Mouse (Mus musculus) 3134 (cell line): ENCODE measurements around the gene Dgkg.

Experiments used
- DNase-seq: peaks from one replicate; pipeline ENCODE4 v3.0.0-alpha.2; 2011; ENCODE audit warnings: low spot score; ENCODE audit not compliant: insufficient read length; ENCODE audit errors: extremely low read depth

Dgkg gene

DNA sequence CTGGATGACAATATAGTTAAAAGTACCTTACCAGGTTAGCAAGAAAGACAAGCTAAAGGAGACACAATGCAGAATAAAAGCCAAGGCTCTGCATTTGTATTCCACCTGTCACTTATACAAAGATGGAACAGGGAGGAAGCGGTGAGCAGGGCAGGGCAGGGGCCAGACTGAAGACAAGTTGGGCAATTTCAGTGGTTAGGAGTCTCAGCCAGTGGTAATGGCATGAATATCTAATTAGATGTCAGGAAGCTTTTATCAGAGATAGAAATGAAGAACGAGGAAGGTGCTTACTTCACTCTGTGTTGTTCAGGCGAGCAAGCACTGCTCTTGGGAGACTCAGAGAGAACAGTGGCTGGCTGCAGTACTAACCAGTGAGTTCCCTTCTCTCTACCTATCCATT, 5.8 kb downstream of the Dgkg start:
- DNase-seq: no peak

DNA sequence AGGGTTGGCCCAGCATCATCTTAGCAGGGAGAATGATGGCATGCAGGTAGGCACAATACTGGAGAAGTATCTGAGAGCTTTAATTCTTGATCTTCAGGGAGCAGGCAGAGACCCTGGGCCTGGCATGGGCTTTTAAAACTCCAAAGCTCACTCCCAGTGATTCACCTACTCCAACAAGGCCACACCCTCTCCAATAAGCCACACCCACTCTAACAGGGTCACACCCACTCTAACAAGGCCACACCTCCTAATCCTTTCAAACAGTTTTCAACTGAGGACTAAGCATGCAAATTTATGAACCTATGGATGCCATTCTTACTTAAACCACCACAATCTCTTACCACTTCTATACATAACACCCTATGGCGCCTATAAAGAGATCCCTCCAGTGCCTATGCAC, 11.8 kb downstream of the Dgkg start:
- DNase-seq: no peak

DNA sequence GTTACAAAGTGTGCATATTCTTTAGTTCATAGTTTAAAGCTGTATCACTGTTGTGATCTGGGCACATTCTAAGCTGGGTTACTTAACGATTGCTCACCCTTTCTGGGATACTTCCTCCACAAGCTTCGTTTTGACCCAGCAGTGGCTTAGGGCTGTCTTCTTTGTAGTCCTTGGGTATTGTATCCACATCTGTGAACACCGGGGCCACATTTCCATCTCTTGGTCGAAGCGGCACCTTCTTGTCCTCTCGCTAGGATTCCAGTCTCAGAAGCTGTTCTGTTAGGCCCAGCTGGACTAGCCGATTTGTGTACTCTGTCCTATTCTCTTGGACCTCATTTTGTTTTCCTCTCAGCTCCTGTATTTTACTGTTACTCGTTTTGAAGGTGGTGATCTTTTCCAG, 13.6 kb downstream of the Dgkg start:
- no peak for DNase-seq

DNA sequence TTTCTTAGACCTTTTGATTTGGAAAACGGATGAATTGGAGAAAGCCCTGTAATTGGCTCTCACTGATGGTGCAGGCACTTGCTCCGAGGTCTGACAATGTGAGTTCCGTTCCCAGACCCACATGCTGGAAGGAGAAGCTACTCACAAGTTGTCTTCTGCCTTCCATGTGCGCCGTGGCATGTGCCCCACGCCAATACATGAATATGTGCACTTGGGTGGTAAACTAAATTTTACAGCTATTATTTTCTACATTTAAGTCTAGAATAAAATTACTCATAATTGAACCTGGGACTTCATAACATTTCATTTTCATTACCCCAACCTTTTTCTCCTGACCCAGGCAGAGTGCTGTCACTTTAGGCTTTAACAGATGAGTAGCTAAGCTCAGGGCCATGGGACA, 14.1 kb downstream of the Dgkg start:
- no peak for DNase-seq

DNA sequence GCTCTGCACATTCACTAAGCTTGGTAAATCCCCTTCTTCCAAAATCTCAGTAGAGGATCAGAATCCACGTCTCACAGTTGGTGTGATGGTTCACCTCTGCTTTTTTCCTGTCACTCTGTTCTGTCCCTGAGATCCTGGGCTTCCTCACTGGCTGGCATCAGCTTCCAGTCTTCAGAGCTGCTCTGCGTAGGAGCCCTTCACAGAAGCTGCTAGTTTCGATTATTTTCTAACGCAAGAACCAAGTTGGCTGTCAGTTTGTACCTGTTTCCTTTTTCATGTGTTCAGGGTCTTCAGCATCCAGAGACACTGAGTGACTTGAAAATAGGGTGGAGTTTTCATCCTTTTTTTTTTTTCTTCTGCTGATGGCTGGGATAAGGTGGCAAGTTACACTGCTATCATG, 15.0 kb downstream of the Dgkg start:
- DNase-seq: no peak

DNA sequence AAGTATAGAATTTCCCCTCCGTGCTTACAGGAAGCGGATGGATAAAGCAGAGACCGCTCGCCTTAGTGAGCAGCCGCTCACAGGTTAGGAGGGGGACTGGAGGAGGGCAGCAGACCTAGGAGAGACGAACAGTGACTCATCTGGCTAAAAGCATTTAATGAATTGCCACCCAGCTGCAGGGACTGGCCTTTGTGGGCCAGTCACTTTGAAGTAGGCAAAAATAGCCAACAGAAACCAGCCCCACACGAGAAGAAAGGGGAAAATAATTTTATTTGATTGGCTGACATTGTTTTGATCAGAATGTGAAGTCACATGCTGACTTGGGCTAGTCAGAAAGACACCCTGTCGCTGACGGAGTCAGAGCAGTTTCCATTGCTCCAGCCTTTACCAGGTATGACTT, 15.4 kb downstream of the Dgkg start:
- DNase-seq: no peak

DNA sequence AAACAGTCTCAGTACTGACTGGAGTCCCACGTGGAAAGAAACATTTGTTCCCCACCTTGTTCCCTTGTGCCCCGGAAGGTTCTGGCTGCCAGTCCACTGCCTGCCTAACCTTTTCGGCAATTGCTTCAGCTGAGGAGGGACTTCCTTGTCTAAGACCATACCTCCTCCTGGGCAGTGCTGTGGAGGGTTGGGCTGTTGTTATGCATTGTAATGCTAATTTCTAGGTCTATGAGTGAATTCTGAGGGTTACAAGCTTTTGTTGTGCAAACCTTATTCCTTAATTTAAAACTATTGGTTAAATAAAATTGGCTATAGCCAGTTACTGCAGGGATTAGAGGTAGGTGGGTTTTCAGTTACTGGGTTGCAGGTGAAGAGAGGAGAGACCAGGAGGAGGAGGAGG, 19.7 kb downstream of the Dgkg start:
- no peak for DNase-seq

DNA sequence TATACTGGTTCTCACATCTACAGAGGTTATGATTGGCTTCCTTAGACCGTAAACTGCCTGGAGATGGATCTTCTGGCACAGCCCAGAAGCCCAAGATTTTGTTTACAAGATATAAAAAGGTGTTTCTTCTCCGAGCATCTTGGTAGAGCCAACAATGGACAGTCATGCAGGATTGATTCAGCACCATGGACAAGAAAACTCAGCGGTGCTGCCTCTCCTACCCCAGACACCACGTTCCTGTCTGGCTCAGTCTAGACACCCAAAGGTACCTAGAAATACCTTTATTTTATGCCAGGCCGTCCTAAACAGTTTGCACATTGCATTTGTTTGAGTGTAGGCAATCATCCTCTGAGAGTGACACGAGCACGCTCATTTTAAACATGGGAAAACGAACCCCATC, 21.3 kb downstream of the Dgkg start:
- DNase-seq: no peak

DNA sequence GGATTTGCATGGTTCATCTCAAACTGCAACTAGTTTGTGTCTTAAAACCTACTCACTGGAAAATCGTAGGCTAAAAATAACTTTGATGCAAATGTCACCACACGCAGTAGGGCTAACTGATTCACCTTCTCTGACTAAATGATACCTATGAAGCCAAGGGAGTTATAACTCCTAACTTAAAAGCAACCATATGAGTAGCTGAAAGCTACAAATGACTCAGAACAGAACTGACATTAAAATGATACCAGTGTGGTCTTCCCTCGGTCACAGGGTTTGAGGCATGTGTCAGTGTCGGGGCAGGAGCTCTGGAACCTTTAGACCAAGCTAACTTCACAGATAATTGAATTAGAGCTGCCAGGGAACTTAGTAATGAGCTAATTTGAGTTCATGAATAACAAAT, 24.0 kb downstream of the Dgkg start:
- no peak for DNase-seq

DNA sequence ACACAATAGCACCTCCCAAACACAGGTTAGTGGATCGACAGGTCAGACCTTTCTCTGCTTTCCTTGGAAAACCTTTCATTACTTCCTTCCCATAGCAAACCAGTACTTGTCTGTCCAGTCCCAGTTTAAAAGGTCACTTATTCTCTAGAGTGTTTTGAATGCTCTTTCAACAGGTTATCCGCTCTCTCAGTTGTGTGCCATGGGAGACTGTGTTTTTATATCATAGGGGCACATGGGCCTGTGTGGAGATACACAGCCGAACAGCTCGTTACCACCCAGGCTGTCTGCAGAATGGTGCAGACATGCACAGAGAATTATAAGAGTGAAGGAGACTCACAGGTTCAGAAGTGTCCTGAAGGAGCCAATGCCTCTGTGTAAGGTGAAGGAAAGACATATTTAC, 26.7 kb downstream of the Dgkg start:
- DNase-seq: no peak

DNA sequence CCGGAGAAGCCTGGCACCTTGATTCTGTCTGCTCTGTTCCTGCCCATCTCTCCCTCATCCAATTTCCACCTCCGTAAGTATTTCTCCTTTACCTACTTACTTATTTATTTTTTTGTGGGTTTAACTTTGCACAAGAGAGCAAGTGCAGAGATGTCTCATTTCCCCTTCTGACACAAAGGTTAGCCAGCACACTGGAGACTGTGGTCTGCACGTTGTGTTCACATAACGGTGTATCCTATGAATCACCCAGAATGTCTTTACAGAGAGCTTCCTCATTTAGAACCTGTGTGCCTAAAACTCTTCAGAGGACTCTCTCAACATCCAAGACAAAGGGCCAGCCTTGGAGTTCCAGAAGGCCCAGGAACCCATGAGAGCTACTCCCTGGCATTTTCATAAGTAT, 27.1 kb downstream of the Dgkg start:
- DNase-seq: no peak

DNA sequence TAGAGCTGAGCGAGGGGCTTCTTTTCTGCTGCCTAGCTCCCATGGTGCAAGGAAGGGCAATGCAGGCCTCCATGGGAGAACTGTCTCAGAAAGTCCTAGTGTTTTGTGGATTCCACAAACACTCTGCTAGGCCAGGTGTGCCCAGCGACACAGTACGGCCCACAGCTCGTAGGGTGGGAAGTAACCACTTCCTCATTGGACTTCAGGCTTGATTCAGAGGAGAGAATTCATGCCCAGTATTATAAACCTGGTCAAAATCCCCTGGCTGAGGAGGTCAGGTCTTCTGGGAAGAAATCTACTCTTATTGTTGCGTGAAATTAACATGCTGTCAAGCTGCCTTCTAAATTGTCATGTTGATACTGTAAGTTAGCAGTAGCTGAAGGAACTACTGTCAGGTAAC, 31.0 kb downstream of the Dgkg start:
- DNase-seq: no peak

DNA sequence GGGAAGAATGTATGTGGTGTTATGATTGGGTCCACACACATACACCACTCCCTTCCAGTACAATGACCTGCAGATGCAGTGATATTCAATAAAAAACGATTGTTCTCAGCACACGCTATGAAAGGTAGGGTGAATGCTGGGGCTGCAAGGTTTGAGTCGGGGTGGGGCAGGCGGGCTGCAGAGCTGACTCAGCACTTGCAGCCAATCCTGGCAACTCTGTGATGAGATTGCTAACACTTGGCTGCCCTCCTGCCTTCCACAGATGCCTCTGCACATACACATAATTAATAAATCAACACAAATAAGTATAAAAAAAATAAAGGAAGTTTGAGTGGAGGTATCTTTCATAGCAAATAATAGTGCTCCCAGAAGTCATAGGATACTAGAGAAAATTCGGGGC, 31.6 kb downstream of the Dgkg start:
- no peak for DNase-seq

DNA sequence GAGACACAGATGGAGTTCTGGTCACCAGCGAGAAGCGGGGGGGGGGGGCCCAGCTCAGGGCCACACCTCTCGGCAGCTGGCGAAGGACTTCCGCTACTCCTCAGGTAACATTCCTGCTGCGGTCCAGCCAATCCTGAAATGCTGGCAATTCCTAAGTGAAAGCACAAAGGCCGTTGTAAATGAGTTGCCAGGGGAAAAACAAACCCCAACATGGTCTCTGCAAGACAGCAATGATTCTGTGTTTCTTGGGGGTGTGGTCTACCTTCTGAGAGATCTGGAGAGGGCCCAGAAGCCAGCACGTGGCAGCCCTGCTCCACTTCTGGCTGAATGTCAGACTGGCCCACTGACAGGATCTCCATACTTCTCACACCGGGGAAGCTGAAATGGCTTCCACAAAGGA, 34.7 kb downstream of the Dgkg start:
- no peak for DNase-seq

DNA sequence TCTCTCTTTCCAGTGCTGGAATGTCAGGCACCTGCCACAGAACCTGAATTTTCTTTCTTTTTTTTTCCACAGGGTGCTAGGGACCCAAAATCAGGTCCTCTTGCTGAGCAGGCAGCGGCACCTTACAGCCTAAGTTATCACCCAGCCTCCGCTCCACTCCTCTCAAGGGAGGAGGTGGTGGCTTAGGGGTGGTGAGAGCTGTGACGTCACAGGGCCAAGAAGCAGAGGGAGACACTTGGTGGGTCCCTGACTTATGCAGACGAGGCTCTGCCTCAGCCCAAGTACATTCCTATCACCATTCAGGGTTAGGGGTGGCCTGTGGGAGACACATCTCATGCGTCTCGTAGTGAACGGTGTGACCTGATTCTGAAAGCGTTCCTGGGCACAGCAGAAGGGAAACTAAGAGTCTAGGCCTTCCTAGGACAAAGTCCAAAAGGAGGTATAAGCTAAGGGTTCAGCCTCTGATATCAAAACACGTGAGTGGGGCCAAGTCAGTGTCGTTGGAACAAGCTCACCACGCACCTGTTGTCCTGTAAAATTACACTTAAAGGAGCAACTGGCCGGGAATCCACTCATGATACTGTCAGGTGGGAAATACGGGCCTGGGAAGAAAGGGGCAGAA, 35.6 kb downstream of the Dgkg start:
- no peak for DNase-seq

DNA sequence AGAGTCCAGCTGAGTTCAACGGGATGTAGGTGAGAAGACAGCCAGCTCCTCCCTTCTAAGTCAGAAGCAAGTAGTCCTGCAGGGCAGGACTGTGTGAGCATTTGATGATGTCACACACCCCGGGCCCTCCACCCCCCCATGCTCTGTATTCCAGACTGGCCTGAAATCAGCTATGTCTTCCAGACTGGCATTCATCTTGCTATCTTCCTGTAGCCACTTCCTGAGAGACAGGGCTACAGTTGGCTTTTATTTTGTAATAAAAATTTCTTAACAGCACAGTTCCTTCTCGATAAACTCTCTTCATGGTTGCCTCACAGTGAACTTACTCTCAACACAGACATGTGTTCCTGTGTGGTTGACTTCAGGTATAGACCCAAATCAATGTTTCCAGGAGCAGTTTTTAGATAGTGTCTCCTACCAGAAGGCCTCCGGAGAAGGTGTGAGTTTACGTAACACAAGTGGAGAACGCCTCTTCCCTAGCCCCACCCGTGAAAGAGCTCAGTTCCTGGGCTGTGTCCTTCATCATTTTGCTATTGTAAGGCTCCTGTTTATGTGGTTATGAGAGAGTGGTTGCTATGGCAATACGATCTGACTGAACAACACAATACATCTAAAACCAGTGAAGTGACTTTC, 38.5 kb downstream of the Dgkg start:
- DNase-seq: no peak

DNA sequence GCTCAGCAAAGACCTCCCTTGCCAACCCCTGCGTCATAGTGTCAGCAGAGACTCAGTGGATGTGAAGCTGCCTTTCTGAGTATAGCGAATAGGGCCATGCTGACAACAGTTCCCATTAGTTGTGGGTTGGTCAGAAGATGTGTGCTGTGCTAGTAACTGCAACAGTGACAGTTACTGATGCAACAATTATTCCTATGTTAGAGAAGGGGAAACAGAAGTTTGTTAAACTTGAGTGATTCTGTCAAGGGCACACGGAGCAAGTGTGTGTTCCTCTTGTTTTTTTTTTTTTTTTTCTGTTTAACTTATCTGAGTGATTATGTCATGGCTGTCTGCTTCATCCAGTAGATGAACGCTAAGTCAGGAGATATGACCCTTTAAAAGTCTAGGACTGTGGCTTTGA, 41.2 kb downstream of the Dgkg start:
- DNase-seq: no peak

DNA sequence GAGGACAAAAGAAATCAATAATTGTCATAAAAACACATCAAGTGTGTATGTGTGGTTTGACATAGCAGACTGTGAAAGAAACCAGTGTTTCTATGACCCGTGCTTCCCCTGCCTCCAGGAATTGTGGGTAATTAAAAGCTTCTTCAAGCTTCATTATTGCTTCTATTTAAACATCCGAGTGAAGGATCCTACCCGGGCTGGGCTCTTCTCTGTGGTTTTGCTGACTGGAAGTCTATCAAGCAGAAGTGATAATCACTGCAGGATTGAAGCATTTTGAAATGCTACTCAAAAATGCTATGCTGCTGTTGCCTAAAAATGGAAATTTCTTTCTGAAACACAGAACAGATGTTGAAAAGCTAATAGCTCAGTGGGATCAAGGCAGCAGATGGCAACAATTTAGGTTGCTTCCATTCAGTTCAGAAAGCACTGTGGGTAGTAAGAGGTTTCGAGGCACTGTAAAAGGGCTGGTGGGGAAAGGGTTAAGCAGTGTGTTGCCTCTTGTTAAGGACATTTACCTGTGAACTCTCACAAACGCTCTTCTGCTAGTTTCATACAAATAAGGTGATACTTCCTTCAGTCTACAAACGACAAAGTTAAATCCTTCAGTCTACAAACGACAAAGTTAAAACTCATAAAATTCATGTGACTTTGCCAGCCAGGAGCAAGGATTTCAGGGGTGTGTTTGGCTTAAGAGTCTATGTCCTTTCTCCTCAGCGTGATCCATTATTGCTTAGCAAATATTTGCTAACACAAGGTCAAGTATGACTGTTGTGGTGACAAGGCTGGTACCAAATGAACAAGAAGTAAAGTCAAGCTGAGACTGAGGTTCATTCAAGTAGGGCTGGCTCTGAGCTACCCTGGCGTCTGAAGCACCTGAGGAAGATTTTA, 43.6 kb downstream of the Dgkg start:
- no peak for DNase-seq

DNA sequence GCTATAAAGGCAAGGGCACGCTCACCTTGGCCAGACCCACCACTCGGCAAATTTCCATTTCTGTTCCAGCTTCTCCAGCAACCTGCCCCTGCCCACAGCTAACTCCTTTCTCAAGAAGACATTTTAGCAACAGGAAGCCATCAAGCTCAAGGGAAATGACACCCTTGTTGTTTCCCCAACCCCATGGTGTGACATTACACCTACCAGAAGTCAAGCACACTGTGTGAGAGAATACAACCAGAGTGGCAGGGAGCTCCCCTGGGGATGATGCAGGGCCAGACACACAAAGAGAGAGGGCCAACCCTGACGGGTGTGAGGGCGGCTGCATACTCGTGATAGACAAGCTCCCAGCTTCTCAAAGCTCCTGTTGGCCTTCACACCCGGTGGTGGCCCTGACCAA, 49.0 kb downstream of the Dgkg start:
- no peak for DNase-seq

DNA sequence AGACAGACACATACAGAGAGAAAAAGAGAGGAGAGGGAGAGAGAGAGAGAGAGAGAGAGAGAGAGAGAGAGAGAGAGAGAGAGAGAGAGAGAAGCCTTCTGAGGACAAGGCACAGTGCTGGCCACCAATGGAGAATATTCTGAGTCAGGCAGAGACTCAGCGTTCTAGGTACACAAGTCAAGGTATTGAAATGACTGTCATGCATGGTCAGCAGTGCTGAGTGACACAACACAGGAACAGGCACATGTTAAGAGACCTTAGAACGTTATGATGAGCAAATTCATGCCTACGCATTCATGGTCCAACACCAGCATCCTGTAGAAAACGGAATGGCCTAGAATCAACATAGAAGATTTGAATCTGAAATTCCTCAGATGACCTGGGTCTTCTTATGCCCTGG, 50.0 kb downstream of the Dgkg start:
- no peak for DNase-seq

DNA sequence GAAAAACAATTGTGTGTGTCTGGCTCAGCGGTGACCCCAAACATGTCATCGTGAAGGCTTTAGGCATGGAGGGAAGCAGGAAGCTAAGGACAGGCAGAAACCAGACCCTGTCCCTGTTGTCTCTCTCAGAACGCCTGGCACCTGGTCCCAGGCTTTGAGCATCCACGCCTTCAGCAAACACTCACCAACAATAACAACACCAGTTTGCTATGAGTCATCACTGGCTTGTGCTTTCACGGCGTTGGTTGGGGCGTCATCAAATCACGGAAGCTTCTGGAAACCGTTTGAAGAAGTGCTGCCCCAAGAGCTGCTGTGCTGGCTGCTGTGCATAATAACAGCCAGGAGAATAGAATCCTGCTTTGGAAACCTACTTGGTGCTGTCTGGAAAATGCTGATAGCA, 54.6 kb downstream of the Dgkg start:
- no peak for DNase-seq

DNA sequence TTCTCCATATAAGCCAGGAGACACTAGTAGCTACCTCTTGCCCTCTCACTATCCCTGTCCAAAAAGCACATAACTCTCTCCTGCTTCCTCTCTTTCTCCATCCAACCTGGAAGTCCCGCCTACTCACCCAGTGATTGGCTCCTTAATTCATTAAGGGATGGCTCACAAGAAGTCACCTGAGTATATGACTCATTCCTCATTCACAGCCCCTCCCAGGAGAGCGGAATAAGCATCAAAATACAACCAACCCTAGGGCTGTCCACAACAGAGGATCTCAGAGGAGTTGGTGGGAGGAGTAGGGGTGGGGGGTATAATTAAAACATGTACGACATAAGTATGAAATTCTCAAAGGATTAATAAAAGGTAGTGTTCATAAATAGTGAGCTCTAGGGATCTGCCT, 55.3 kb downstream of the Dgkg start:
- no peak for DNase-seq
